Mouse (Mus musculus) embryo, embryonic 10.5 days (tissue): ENCODE results near the gene Prpsap1.
"Not testable (repeated sequence)": the region's sequence is repeated elsewhere in the genome, so short reads cannot be mapped to it uniquely, and the experiment has no call there.

Source experiments
- DNase-seq: peaks from one replicate; pipeline ENCODE4 v3.0.0-alpha.2; 2015; ENCODE audit warnings: low spot score

Prpsap1 gene

DNA sequence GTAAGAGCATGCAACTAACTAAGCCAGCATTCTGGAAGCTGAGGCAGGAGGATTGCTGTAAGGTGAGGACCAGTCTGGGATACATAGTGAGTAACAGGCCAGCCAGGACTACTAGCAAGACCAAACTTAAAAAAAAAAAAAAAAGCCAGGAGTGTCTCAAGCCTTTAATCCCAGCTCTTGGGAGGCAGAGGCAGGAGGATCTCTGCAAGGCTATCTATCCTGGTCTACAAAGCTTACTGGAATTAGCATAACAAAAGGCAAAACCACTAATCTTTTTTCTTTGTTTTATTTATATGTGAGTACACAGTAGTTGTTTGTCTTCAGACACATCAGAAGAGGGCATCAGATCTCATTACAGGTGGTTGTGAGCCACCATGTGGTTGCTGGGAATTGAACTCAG is 5.8 kb downstream of the Prpsap1 start:
- DNase-seq: no peak

- no peak for DNase-seq
Observed at GRCm38 (mm10) chr11:116484261-116484660, 9.7 kb downstream of the Prpsap1 start.

DNA sequence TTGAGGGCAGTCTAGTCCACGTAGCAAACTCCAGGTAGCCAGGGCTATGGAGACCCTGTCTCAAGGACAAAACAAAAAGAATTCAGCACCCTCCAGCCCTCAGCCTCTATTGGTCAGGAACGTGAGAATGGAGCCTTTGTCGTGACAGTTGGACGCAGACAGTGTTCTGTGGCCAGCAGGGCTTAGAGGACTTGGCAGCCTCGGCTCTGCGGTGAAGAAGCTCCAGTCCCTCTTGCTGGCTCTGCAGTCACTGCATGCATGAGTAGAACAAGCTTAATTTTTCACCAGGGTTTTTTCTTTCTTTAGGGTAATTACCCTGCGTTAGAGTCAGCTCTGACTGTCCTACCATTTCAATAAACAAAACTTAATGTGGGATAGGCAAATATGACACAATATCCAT is 12.2 kb downstream of the Prpsap1 start:
- no peak for DNase-seq

DNA sequence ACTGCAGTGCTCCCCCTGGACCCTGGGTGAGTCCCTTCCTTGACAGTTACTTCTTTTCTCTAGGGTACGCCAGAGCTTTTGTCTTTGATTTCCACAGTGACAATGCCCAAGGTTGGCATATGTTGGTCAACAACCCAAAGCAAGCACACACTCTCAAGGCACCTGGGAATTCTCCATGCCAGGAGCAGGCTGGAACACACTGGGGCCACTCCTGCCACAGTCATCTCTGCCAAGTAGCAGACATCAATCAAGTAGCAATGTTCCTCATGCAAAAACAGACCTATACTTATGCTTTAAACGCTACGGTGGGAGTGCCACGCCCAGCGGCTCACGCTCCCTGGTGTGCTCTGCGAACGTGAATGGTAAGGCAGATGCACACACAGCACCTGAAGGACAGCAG is 13.0 kb downstream of the Prpsap1 start:
- no peak for DNase-seq

GRCm38 (mm10) chr11:116479832-116480231 is 14.2 kb downstream of the Prpsap1 start:
- no peak for DNase-seq

DNA sequence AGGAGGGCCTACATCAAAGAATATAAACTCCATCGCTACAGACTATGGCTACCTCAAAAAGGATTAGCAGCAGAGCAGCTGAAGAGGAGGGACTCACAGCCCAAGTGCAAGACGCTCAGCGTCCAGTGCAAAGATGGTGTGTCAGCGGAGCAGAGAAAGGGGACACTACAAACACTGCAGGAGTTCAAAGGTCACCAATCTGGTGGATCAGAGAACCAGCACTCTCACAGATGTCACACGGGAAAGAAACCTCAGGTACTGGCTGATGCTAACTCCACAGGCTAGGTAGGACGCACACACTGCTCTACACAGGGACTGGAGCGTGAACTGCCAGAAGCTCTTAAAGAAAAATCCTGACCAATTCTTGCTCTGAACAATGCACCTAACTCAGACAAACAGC is 15.0 kb downstream of the Prpsap1 start:
- no peak for DNase-seq

- no peak for DNase-seq
Observed at GRCm38 (mm10) chr11:116477160-116477759, 16.7 kb downstream of the Prpsap1 start.

- no peak for DNase-seq
Observed at GRCm38 (mm10) chr11:116476696-116477095, 17.3 kb downstream of the Prpsap1 start.

- DNase-seq: no peak
Observed at GRCm38 (mm10) chr11:116476041-116476440, 18.0 kb downstream of the Prpsap1 start.

DNA sequence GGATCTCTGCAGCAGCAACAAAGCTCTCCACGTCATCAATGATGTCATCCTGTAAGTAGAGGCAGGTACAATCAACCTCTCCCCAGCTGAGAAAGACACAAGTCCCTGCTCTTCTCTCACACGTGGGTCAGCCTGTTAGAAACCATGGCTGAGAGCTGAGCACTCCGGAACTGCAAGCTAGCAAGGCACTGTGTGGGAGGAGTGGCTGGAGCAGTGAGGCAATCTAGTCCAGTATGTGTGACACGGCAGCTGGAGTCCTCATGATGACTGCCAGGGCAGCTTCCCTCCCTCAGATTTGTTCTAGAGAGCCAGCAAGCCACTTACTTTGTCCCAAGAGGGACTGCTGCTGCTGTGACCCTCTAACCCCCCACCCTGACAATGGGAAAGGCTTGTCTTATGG is 21.7 kb downstream of the Prpsap1 start:
- DNase-seq: no peak

- no peak for DNase-seq
Observed at GRCm38 (mm10) chr11:116470896-116471295, 23.1 kb downstream of the Prpsap1 start.

- DNase-seq: no peak
Observed at GRCm38 (mm10) chr11:116470249-116470648, 23.8 kb downstream of the Prpsap1 start.

DNA sequence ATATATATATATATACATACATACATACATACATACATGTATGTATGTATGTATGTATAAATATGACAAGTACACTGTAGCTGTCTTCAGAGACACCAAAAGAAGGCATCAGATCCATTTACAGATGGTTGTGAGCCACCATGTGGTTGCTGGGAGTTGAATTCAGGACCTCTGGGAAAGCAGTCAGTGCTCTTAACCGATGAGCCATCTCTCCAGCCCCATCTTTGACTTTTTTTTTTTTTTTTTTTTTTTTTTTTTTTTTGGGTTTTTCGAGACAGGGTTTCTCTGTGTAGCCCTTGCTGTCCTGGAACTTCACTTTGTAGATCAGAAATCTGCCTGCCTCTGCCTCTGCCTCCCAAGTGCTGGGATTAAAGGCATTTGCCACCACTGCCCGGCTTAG is 25.7 kb downstream of the Prpsap1 start:
- not testable (repeated sequence) for DNase-seq

DNA sequence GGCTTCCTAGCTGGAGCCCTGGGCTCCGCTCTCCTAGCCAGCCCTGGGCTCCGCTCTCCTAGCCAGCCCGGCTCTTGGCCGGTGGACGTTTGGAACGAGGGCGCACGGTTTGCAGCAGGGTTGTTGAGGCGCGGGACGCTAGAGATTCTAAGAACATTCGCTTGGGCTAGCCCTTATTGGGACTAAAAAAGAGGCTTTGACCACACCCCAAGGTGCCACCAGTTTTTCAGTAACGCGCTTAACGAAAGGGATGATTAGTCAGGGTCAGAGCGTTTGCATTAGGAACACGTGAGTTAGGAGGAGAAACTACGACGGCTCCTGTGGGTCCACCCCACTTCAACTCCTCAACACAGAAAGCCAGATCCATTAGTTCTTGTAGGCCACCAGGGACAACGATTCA is 27.9 kb downstream of the Prpsap1 start, which contains the start of gene Qrich2:
Gene Qrich2, minus strand, starts transcription at position 101 of the 400 bp plus-strand sequence.
- DNase-seq: no peak

GRCm38 (mm10) chr11:116463833-116464232 is 30.2 kb downstream of the Prpsap1 start:
- DNase-seq: peak; percentile 91

- DNase-seq: no peak
Observed at GRCm38 (mm10) chr11:116463338-116463737, 30.7 kb downstream of the Prpsap1 start.

- no peak for DNase-seq
Observed at GRCm38 (mm10) chr11:116459786-116460185, 34.2 kb downstream of the Prpsap1 start.

DNA sequence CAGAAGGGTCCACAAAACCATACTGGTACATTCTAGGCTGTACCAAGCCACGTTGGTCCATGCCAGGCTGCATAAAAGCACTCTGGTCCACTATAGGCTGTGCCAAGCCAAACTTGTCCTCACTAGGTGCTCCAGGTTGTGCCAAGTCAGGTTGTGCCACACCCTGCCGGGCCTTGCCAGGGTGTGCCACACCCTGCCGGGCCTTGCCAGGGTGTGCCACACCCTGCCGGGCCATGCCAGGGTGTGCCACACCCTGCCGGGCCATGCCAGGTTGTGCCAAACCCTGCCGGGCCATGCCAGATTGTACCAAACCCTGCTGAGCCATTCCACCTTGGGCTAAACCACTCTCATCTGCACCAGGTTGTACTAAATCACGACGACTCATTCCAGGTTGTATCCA is 37.8 kb downstream of the Prpsap1 start:
- no peak for DNase-seq

- no peak for DNase-seq
Observed at GRCm38 (mm10) chr11:116453889-116454288, 40.1 kb downstream of the Prpsap1 start.

DNA sequence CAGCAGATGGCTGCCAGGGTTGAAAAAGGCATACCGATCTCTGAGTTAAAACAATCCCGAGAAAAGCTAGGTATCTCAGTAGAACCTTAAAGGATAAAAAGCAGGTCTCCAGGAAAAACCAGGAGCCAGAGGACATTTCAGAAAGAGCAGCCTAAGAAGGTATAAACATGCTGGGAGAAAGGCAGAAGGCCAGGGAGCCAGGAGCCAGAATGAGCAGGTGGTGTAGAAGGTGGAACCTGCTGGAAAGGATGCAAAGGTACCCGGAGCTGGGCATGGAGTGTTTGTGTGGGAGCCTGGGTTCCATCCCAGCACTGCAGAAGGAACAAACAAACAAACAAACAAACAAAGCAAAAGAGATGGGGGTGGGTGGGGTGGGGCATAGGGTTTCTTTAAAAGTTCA is 44.7 kb downstream of the Prpsap1 start:
- DNase-seq: no peak

- no peak for DNase-seq
Observed at GRCm38 (mm10) chr11:116447822-116448221, 46.2 kb downstream of the Prpsap1 start.

DNA sequence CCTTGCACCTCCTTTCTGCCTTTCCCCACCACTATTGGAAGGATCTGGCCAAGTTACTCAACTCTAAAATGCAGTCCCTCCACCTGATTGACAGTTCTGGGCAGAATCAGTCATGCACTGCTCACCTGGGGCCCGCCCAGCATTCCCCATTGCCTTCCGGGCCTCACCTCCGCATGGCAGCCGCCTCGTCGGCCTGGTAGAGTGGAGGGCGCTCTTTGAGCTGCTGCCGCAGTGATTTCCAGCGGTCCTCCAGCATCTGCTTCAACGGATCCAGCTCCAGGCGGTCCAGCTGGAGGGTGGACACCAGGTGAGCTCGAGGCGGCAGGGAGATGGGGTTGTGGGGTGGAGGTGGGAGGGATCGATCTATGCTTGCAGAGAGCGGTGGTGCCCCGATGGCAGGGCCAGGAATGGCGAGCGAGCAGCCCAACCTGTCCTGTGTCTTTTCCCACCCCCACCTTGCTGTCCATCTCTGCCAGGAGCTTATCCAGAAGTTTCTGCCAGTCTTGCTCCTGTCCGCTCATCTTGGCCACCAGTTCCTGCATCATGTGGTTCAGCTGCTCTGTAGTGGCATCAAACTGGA is 47.6 kb downstream of the Prpsap1 start:
- DNase-seq: no peak

DNA sequence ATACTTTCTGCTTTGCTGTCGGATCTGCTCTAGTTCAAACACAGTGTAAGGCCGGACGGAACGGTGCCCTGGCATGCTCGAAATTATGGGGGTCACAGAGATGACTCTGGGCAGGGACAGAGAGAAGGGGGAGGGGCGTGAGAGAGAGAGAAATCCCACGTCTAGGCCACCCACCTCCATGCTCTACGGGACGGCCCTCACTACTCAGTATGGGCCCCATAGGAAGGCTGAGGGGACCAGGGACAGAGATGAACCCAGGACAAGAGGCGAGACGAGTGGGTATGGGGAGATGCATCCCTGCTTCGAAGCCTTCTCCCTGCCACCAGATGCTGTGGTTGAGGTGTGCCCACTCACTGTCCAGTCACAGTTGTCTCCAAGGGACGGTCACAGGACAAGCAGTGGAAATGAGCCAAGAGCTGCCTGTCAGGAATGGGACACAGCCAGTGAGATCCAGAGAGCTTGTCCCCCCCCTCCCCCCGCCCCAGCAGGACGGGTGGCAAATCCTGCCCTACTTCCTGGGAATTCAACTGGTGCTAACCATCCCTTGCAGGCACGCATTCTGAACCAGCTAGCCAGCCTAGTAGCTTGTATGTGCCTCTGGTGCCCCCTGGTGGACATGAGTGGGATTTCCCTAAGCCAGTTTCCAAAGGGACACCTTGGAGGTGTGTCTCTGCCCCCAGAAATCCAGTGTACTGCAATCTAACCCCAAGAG is 48.2 kb downstream of the Prpsap1 start:
- DNase-seq: peak; percentile 96
